Mouse (Mus musculus) lung, embryonic 14.5 days (tissue): ENCODE measurements around the gene Dtx4. TPM values are rescaled to one million over a fixed set of nuclear protein-coding genes. Genes with fewer than 3 reads are reported as not detected.

Source experiments
- ATAC-seq: fragments of 200-750 bp; cut with Nextera tagmentation; 2 replicates; pipeline ENCODE4 v1.8.0; 2017; ENCODE audit warnings: mild to moderate bottlenecking, moderate TSS enrichment, moderate library complexity; ENCODE audit not compliant: insufficient read depth
- DNase-seq: peaks from one replicate; pipeline ENCODE4 v3.0.0-alpha.2; 2015
- H3K27ac ChIP-seq: fragments of 300-500 bp; sonication (generic); 2 replicates; pipeline ENCODE4 v1.5.1; 2014; ENCODE audit warnings: low read depth, mild to moderate bottlenecking, moderate library complexity
- H3K27me3 ChIP-seq: fragments of 300-500 bp; sonication (generic); 2 replicates; pipeline ENCODE4 v1.6.1; 2014; ENCODE audit warnings: low read length, control low read depth; ENCODE audit not compliant: insufficient read depth
- H3K36me3 ChIP-seq: fragments of 300-500 bp; sonication (generic); 2 replicates; pipeline ENCODE4 v1.6.1; 2014; ENCODE audit warnings: control low read depth; ENCODE audit not compliant: insufficient read depth
- H3K4me1 ChIP-seq: fragments of 300-500 bp; sonication (generic); 2 replicates; pipeline ENCODE4 v1.6.1; 2014; ENCODE audit warnings: antibody characterized with exemption, control low read depth; ENCODE audit not compliant: insufficient read depth
- H3K4me2 ChIP-seq: fragments of 300-500 bp; sonication (generic); 2 replicates; pipeline ENCODE4 v1.6.1; 2014; ENCODE audit warnings: mild to moderate bottlenecking
- H3K4me3 ChIP-seq: fragments of 300-500 bp; sonication (generic); 2 replicates; pipeline ENCODE4 v1.5.1; 2014; ENCODE audit warnings: low read depth, low read length
- H3K9ac ChIP-seq: fragments of 300-500 bp; sonication (generic); 2 replicates; pipeline ENCODE4 v1.6.1; 2014
- H3K9me3 ChIP-seq: fragments of 300-500 bp; sonication (generic); 2 replicates; pipeline ENCODE4 v1.6.1; 2016; ENCODE audit warnings: low read depth, low read length, control low read depth
- CTCF ChIP-seq: IDR thresholded peaks from 2 replicates; pipeline ENCODE4 v1.5.1; 2016; ENCODE audit warnings: antibody characterized with exemption, low read depth
- WGBS: fragments of 180-500 bp; shearing (Covaris S2); extraction: QIAGEN DNeasy Blood & Tissue Kit; methylation state at CpG from one replicate; pipeline ENCODE4 v1.1.7; 2014; 5-methylcytosine and 5-hydroxymethylcytosine counted together
- polyA plus RNA-seq: library from polyadenylated mRNA; unstranded; fragments of >200 nt; fragmentation: Nextera tagmentation; extraction: Ambion mirVana; gene quantifications from 2 replicates; pipeline ENCODE4 v1.2.1, GENCODE M21; 2014

Gene Dtx4
- polyA plus RNA-seq, 1 experiment from 2014 or later, result 17.7 TPM

DNA sequence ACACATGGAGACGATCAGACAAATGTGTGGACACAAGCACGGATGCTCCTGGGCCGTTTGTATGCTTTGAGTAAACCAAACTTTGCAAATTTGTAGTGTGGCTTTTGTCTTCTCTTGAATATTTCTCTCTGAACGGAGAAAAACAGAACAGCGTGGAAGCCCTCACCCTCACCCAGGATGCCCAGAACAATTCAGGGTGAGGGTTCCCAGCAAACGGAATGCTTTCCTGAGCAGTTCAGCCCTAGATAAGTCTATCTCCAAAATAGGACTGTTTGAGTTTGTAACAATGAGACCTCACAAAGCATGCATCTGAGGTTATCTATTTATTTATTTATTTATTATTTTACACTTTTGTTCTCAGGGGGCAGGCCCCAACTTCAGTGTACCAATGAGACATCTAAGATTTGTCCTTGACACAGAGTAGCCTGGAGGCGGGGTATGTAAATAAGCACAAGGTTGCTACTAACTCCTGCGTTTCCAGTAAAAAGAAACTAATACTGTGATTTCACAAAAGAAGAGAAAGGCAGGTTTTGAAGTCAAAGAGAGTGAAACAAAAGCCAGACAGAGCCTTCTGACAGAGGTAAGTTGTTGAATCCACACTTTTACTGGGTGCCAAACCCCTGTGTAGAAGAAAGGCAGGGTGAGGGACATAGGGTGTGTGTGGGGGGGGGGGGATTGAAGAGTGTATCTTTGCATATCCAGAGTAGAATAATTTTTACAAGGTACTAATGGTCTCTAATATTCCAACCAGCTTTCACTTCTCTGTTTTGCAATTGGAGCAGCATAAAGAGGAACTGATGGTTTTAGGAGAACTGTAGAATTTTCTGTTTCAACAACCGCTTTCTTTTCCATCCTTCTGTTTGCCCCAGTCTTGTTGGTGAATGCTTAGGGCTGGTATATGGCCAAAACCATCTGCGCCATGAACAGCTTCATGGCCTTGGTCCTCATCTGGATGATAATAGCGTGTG is 40.7 kb downstream of the Dtx4 start, which contains the start of gene Mpeg1:
Mpeg1 (plus strand) TSS at position 498 of the 968 bp plus-strand sequence.
- Histone ChIP-seq H3K9me3 (no peaks in the 10 kb centered on the region), H3K9ac (no peak within 1 kb of the TSS), H3K27me3 (no peaks in the 10 kb centered on the region), H3K36me3 (no peaks in the 10 kb centered on the region), H3K4me2 (no peak within 1 kb of the TSS), H3K4me1 (no peaks in the 10 kb centered on the region), H3K4me3 (no peak within 1 kb of the TSS), H3K27ac (no peak within 1 kb of the TSS)
- WGBS, result 77% methylated on average over 11 of the region's 11 CpGs
- DNase-seq (no peak), ATAC-seq (no peak)
- TF ChIP-seq CTCF, result no peak

DNA sequence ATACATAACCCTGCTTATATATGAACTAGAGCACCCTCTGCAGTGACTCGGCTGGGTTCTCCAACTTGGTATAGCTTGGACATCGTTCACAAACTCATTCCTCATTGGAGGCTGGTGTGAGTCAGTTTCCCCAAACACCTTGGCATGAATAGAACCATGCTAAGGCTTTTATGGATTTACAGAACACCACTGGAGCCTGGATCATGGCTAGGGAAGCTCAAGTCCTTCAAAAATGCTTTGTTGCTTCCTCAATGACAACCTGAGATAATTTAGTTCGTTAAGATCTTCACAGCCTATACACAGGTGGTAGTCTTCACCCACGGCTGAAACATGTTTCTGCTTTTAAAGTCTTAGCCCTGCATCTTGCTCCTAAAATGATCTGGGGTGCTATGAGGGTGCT is 41.7 kb downstream of the Dtx4 start:
- H3K27me3 ChIP-seq, result no peaks in the 10 kb centered on the region
- no peak overlapping the region for H3K27ac ChIP-seq
- DNase-seq (no peak), ATAC-seq (no peak)
- 67% methylated on average over 4 of the region's 4 CpGs for WGBS
- H3K9me3 ChIP-seq, result no peaks in the 10 kb centered on the region
- H3K36me3 ChIP-seq, result no peaks in the 10 kb centered on the region
- no peak overlapping the region for H3K9ac ChIP-seq
- no peak overlapping the region for H3K4me3 ChIP-seq
- no peaks in the 10 kb centered on the region for H3K4me1 ChIP-seq
- H3K4me2 ChIP-seq, result no peak overlapping the region
- TF ChIP-seq CTCF, result no peak

DNA sequence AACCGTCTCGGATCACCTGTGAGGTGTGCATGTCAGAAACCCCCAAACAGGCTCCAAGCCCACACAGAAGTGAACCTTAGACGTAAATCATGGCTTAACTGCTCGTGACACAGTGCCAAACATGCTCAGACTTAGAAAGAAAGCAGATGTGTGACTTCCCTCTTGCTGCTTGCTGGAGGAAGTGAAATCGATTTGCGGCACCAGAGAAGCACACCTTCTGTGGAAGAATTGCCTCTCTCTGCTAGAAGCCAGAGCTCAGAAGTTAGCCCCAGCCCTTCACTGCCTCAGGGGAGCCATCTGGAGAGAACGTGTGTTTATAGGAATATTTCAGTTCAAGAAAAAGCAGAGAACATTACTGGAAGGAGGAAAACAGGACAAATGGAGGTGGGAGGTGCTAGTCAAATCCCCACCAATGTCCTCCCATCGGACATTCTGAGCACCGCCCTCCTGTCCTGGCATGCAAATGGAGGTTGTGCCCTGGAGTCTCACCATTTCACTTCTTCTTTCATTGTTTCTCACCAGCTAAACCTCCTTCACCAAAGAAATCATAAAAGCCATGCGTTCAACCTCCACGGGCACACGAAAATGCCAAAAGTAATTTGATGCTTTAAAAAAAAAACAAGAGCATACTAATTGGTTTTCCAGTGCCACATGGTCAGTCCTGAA is 43.7 kb downstream of the Dtx4 start:
- no peak overlapping the region for H3K27ac ChIP-seq
- H3K4me2 ChIP-seq, result no peak overlapping the region
- TF ChIP-seq CTCF, result no peak
- no peak for ATAC-seq
- H3K9ac ChIP-seq, result no peak overlapping the region
- WGBS, result 71% methylated on average over 12 of the region's 12 CpGs
- H3K36me3 ChIP-seq, result no peaks in the 10 kb centered on the region
- H3K4me1 ChIP-seq, result no peaks in the 10 kb centered on the region
- H3K4me3 ChIP-seq, result no peak overlapping the region
- DNase-seq, result no peak
- H3K27me3 ChIP-seq, result no peaks in the 10 kb centered on the region
- H3K9me3 ChIP-seq, result no peaks in the 10 kb centered on the region

DNA sequence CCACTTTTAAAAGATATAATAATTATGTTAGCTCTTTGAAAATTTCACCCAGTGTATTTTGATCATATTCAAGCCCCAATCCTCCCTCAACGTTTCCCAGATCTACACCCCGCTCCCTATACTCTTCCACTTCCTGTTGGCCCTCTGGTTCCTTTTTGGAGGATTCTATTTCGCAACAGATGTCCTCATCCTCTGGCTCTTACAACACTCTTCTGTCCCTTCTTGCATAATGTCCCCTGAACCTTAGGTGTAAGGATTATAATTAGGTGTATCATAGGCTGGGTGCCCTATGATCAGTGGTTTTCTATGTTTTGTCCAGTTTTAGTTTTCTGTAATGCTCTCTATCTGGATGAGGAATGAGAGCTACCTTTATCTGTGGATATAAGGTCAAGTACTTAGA is 56.2 kb downstream of the Dtx4 start:
- no peak for TF ChIP-seq CTCF
- no peak for DNase-seq
- H3K9me3 ChIP-seq, result no peaks in the 10 kb centered on the region

DNA sequence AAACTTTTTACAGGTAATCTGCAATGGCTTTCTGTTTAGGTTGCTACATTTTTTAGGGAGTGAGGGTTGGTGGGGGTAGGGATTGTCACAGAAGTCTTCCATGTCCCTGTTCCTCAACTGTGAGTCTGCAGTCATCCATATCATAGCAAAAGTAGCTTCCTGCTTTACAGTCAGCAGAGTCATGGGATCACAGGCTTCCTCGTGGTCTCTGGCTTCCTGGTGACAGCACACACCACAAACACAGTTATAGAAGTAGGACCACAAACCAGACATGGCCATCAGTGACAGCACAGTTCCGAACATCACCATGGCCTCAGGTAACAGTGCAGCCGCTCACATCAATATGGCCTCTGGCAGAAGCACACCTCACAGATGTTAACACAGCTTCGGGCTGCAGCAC is 58.7 kb downstream of the Dtx4 start:
- H3K4me2 ChIP-seq, result no peak overlapping the region
- no peak overlapping the region for H3K9ac ChIP-seq
- 81% methylated on average over 4 of the region's 4 CpGs for WGBS
- H3K4me1 ChIP-seq, result no peaks in the 10 kb centered on the region
- H3K27ac ChIP-seq, result no peak overlapping the region
- ATAC-seq, result no peak
- no peaks in the 10 kb centered on the region for H3K9me3 ChIP-seq
- H3K36me3 ChIP-seq, result no peaks in the 10 kb centered on the region
- TF ChIP-seq CTCF, result no peak
- no peaks in the 10 kb centered on the region for H3K27me3 ChIP-seq
- no peak for DNase-seq
- H3K4me3 ChIP-seq, result no peak overlapping the region

More for the DNA sequence above, 56.2 kb downstream of the Dtx4 start:
- 75% methylated on average over 3 of the region's 3 CpGs for WGBS
- no peak overlapping the region for H3K9ac ChIP-seq
- ATAC-seq, result no peak
- H3K36me3 ChIP-seq, result no peaks in the 10 kb centered on the region
- H3K27ac ChIP-seq, result no peak overlapping the region
- no peaks in the 10 kb centered on the region for H3K4me1 ChIP-seq
- H3K4me2 ChIP-seq, result no peak overlapping the region
- H3K4me3 ChIP-seq, result no peak overlapping the region
- H3K27me3 ChIP-seq, result no peaks in the 10 kb centered on the region

DNA sequence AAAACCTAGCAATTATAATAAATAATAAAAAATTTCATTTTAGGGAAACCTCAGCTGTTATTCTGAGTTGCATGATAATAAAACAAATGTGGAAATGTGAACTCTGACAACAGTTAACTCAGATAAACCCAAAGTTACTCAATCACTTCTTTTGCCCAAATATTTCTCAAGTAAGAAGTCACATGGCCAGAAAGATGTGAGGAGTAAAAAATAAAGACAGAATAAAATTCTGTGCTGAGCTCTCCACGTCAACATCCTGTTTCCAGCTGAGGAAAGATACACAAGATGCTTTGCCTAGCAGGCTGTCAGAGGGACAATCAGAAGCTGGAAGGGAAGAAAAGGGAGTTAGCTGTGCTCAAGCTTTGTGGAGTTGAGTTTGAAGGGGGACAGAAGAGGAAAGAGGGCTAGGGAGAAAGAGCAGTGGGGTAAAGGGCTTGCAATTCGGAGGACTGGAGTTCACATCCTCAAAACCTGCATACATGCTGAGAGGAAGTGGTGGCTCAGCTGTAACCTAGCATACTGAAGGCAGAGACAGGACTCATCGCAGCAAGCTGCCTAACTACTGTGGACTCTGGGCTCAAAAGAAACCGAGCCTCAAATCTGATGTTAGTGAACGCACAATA is 61.0 kb downstream of the Dtx4 start:
- H3K4me2 ChIP-seq, result no peak overlapping the region
- ATAC-seq, result no peak
- no peak for DNase-seq

DNA sequence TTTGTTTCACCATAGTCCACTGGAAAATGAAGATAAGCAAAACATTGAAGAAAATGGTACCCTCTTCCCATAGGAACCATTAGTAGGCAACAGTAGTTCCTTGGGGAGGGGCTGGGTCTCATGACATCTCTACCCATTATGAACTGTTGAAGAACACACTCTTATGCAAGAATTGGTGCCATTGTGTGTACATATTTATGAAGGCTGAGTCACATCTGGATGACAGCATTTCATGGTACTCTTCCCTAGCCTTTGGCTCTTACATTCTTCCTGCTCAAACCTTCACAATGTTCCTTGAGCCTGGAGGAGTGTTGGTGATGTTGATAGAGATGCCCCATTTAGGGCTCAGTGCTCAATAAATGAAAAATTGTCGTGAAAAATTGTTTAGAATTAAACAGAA is 61.7 kb downstream of the Dtx4 start:
- 47% methylated on average over 1 of the region's 1 CpGs for WGBS
- no peak overlapping the region for H3K4me2 ChIP-seq
- DNase-seq (no peak), ATAC-seq (no peak)
- no peak overlapping the region for H3K9ac ChIP-seq
- no peaks in the 10 kb centered on the region for H3K4me1 ChIP-seq
- no peaks in the 10 kb centered on the region for H3K9me3 ChIP-seq
- H3K4me3 ChIP-seq, result no peak overlapping the region
- no peaks in the 10 kb centered on the region for H3K27me3 ChIP-seq
- no peak overlapping the region for H3K27ac ChIP-seq
- no peak for TF ChIP-seq CTCF
- H3K36me3 ChIP-seq, result no peaks in the 10 kb centered on the region

More for the DNA sequence above, 61.0 kb downstream of the Dtx4 start:
- Histone ChIP-seq H3K4me1 (no peaks in the 10 kb centered on the region), H3K4me3 (no peak overlapping the region), H3K9ac (no peak overlapping the region), H3K27ac (no peak overlapping the region), H3K27me3 (no peaks in the 10 kb centered on the region), H3K36me3 (no peaks in the 10 kb centered on the region), H3K9me3 (no peaks in the 10 kb centered on the region)
- WGBS, result 71% methylated on average over 5 of the region's 5 CpGs
- no peak for TF ChIP-seq CTCF
